Mouse (Mus musculus): ENCODE measurements around the gene Cacul1. TPM values are rescaled to one million over a fixed set of nuclear protein-coding genes. Genes with fewer than 3 reads are reported as not detected.

Gene Cacul1
- 66.0 TPM for total RNA-seq (2023)

GRCm38 (mm10) chr19:60580582-60581339 is at the start of gene Cacul1:
Gene Cacul1, minus strand, starts transcription at chr19:60581025.

Other genes starting within 250 kb of the Cacul1 start
- not detected for gene Prlhr, start 112.7 kb downstream of the Cacul1 start, total RNA-seq (2023)
- gene Nanos1, start 175.0 kb upstream of the Cacul1 start, total RNA-seq (2023): 4.2 TPM
- gene Eif3a, start 209.6 kb upstream of the Cacul1 start, total RNA-seq (2023): 221 TPM
- 18.3 TPM for gene Fam45a, start 230.6 kb upstream of the Cacul1 start, total RNA-seq (2023)